ENCODE assay signal across 36 mouse cellular contexts in genomic region chr4:141194553-141194952, GRCm38 (mm10). TPM values are rescaled to one million over a fixed set of nuclear protein-coding genes. Genes with fewer than 3 reads are reported as not detected.
"Had no signal": no experiment of that assay in that cellular context is flagged by ENCODE, and none has a peak within 500 bp of the region (broad histone marks: within the 10 kb centered on the region; RNA-seq: fewer than 3 reads in every experiment).

No protein-coding gene starts in this region.

- H3K9me3 ChIP-seq: limb, embryonic 10.5 days; limb, embryonic 12.5 days; limb, embryonic 13.5 days; limb, embryonic 15.5 days; liver, embryonic 12.5 days; liver, embryonic 13.5 days; liver, embryonic 15.5 days; lung, embryonic 15.5 days; megakaryocyte, embryonic 14.5 days; midbrain, embryonic 10.5 days; midbrain, embryonic 12.5 days; midbrain, embryonic 13.5 days; midbrain, embryonic 15.5 days; neural tube, embryonic 12.5 days had no signal

- ATAC-seq: liver, embryonic 12.5 days; liver, postnatal 0 days; lung, postnatal 0 days; midbrain, embryonic 13.5 days; midbrain, embryonic 15.5 days; midbrain, embryonic 16.5 days had no signal

- H3K4me2 ChIP-seq: limb, embryonic 12.5 days; limb, embryonic 13.5 days; limb, embryonic 15.5 days; liver, embryonic 11.5 days; liver, embryonic 12.5 days; liver, embryonic 13.5 days; liver, embryonic 15.5 days; lung, embryonic 14.5 days; lung, embryonic 15.5 days; midbrain, embryonic 11.5 days; midbrain, embryonic 12.5 days; midbrain, embryonic 13.5 days; midbrain, embryonic 15.5 days; neural tube, embryonic 12.5 days had no signal

- H3K9ac ChIP-seq: limb, embryonic 12.5 days; limb, embryonic 13.5 days; limb, embryonic 15.5 days; liver, embryonic 12.5 days; liver, embryonic 13.5 days; liver, embryonic 14.5 days; liver, embryonic 15.5 days; liver, postnatal 0 days; lung, embryonic 14.5 days; lung, embryonic 15.5 days; midbrain, embryonic 12.5 days; midbrain, embryonic 13.5 days; midbrain, embryonic 15.5 days; neural tube, embryonic 12.5 days had no signal

- H3K27me3 ChIP-seq: limb, embryonic 12.5 days; limb, embryonic 13.5 days; limb, embryonic 15.5 days; liver, embryonic 12.5 days; liver, embryonic 13.5 days; liver, embryonic 15.5 days; lung, embryonic 15.5 days; megakaryocyte, embryonic 14.5 days; midbrain, embryonic 12.5 days; midbrain, embryonic 13.5 days; midbrain, embryonic 15.5 days; neural tube, embryonic 12.5 days had no signal

- H3K4me3 ChIP-seq: limb, embryonic 10.5 days; limb, embryonic 12.5 days; limb, embryonic 13.5 days; limb, embryonic 15.5 days; liver, embryonic 12.5 days; liver, embryonic 13.5 days; liver, embryonic 15.5 days; lung, embryonic 15.5 days; midbrain, embryonic 10.5 days; midbrain, embryonic 12.5 days; midbrain, embryonic 13.5 days; midbrain, embryonic 15.5 days; myocyte; neural tube, embryonic 12.5 days had no signal

- H3K4me1 ChIP-seq: limb, embryonic 10.5 days; limb, embryonic 12.5 days; limb, embryonic 13.5 days; limb, embryonic 15.5 days; lung, embryonic 15.5 days; midbrain, embryonic 12.5 days; midbrain, embryonic 13.5 days; midbrain, embryonic 15.5 days; neural tube, embryonic 12.5 days had no signal

- DNase-seq: left cerebral cortex, postnatal 4 days; liver; liver, embryonic 13.5 days; liver, postnatal 0 days; lung, adult 18-20 months; lung, adult 2 months; lung, embryonic 14.5 days; lung, postnatal 10 days; lung, postnatal 14 days; lung, postnatal 36 days; lung, postnatal 4 days; midbrain, embryonic 14.5 days had no signal

- H3K27ac ChIP-seq: limb, embryonic 10.5 days; limb, embryonic 12.5 days; limb, embryonic 13.5 days; limb, embryonic 15.5 days; liver, embryonic 12.5 days; liver, embryonic 13.5 days; liver, embryonic 14.5 days; liver, embryonic 15.5 days; lung, embryonic 15.5 days; macrophage; midbrain, embryonic 10.5 days; midbrain, embryonic 12.5 days; midbrain, embryonic 13.5 days; midbrain, embryonic 15.5 days; neural tube, embryonic 12.5 days had no signal

RNA-seq across cellular contexts. Expression of gene Rsg1, which starts 19.2 kb away (rescaled TPM):
- polyA plus RNA-seq: macrophage had no signal

RNA-seq across cellular contexts. Expression of gene Arhgef19, which starts 44.7 kb away (rescaled TPM):
- total RNA-seq: megakaryocyte progenitor cell, adult 5-6 weeks; megakaryocyte, adult 5-6 weeks; megakaryocyte-erythroid progenitor cell, adult 5-6 weeks; monocyte, adult 5-6 weeks had no signal
- polyA plus RNA-seq: macrophage had no signal
